Mouse (Mus musculus) myocyte (in vitro differentiated cells): ENCODE results near the gene BC052040.

ENCODE experiments used
- MYOD1 ChIP-seq, 3 experiments: IDR thresholded peaks; one replicate each; pipeline ENCODE4 v1.6.1; 2011; ENCODE audit warnings: control low read depth in 2 of 3, low read depth in 2 of 3, mild to moderate bottlenecking in 2 of 3, moderate library complexity in 1 of 3; ENCODE audit not compliant: insufficient read length in 2 of 3, control insufficient read depth in 1 of 3
- POLR2A ChIP-seq: IDR thresholded peaks from one replicate; pipeline ENCODE4 v1.6.1; 2011; ENCODE audit warnings: low read depth, mild to moderate bottlenecking, control low read depth, moderate library complexity; ENCODE audit not compliant: insufficient read length

- TF ChIP-seq POLR2A (no peak), MYOD1 (IDR thresholded peaks at IDR 0.05; ENCODE audit: control insufficient read depth in 1 of 3, insufficient read length in 2 of 3, low read depth in 2 of 3) (no peak)
These were observed 147.1 kb downstream of the BC052040 start for GRCm38 (mm10) chr2:115728627-115729026.
